Mouse (Mus musculus): ENCODE results near the gene Epn2. TPM values are rescaled to one million over a fixed set of nuclear protein-coding genes. Genes with fewer than 3 reads are reported as not detected.
A peak's percentile ranks its signal among the peaks of the same experiment; 100 is the strongest.

Gene Epn2
- polyA plus RNA-seq, 1 experiment from 2014 or later = 76.2 TPM

DNA sequence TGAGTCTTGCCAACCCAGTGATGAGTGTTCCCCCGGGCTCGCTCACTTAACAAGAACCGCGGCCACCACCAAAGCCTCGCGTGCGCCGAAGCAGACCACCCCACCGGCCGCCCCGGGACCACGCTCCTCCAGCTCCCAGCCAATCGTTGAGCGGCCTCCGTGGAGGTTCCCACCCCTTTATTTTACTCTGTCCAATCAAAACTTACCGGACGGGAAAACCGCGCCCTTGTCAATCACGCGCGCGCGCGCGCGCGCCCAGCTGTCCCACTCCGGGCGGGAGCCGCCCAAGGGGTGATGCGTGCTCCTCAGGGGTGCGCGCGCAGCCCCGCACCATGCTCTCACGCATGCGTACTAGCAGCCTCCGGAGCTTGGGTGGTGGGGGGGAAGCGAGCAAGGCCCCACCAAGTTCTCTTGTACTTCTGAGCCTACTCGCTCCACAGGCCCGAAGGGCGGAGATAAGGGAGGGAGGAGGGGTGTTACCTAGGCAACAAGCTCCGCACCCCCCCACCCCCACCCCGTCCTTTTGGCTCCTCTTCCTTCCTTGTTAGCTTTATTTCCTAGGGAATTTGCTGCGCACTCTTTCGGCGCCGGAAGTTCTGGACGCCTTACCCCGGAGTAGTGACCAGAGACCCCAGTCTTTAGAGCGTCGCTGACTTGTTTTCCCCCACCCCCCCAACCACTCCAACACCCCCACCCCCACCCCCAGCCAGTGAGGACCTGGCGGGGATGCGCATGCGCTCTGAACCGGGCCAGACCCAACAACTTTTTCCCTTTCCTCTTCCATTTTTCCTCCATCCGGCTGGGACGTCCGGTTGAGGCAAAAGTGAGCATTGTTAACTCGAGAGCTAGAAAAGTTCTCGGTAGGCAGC is 85.1 kb downstream of the Epn2 start, which contains the start of gene Mapk7:
Mapk7 (minus strand) TSS at position 278 of the 869 bp plus-strand sequence.
- peak; percentile 98 for ATAC-seq (replicated peaks)
- H3K9me3 ChIP-seq = no peaks in the 10 kb centered on the region
- WGBS = under 1% methylated on average over 62 of the region's 62 CpGs
- peak within 1 kb of the TSS; percentile 86 for H3K4me3 ChIP-seq
- H3K4me2 ChIP-seq = peak within 1 kb of the TSS; percentile 66
- peak within 1 kb of the TSS; percentile 89 for H3K27ac ChIP-seq
- peak within 1 kb of the TSS; percentile 67 for H3K9ac ChIP-seq
- H3K4me1 ChIP-seq = peaks cover 21% of the 10 kb centered on the region
- H3K27me3 ChIP-seq (replicated peaks) = no peaks in the 10 kb centered on the region
- H3K36me3 ChIP-seq (replicated peaks) = peaks cover 16% of the 10 kb centered on the region

DNA sequence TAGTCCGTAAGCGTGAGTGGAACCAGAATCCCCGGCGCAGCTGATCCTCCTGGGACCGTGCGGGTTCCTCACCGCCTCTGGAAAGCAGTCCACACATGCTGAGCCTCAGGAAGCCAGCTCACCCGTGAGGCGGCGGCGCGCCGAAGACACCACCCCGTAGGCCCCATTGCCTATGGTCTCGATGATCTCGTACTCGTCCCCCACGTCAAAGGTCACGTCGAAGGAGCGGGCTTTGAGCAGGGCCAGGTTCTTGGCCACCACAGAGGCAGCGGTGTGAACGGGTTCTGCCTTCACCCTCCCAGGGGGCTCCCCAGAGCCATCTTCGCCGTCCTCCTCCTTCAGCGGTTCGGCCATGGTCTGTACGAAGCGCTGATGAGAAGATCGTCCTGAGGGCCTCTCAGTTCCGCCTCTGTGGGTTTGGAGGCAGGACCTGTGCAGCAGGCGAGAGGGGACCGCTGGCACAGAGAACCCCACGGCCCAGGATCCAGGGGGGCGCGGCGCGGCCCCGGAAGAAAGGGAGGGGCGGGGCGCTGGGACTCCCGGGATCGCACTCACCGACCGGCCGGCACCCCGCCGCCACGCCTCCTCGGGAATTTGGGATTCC is 85.9 kb downstream of the Epn2 start:
- Histone ChIP-seq H3K4me2 (peak overlapping the region; percentile 66), H3K9ac (peak overlapping the region; percentile 67), H3K4me1 (peaks cover 27% of the 10 kb centered on the region), H3K36me3 (replicated peaks) (peaks cover 21% of the 10 kb centered on the region), H3K27ac (peak overlapping the region; percentile 89), H3K27me3 (replicated peaks) (no peaks in the 10 kb centered on the region), H3K4me3 (peak overlapping the region; percentile 86), H3K9me3 (no peaks in the 10 kb centered on the region)
- peak; percentile 74 for ATAC-seq (replicated peaks)
- WGBS = under 1% methylated on average over 43 of the region's 50 CpGs

DNA sequence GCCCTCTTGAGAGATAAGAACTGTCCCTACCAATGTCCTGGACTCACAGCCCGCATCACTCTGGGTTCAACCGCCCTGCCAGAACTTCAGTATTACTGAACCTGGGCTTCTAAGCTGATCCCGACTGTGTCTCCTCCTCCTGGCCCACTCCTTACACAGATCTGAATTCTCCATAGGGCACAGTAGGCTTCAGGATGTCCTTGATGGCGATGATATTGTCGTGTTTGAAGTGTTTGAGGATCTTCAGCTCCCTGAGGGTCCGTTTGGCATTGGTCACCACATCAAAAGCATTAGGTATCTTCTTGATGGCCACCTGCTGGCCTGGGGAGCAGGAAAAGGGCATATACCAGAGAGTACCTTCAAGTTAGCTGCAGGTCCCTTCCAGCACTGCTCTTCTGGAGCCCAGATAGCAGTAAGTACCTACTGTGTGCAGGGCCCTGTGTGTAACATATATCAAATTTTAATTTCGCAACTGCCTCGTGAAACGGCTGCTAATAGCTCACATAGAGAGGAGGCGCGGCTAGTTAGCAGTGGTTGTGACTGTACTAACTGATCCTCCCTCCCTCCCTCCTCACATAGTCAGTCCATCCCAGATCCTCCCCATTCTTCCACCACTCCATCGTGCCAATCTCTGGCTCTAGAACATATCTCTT is 86.6 kb downstream of the Epn2 start:
- ATAC-seq (replicated peaks) = no peak
- peak overlapping the region; percentile 66 for H3K4me2 ChIP-seq
- H3K4me3 ChIP-seq = peak overlapping the region; percentile 86
- H3K36me3 ChIP-seq (replicated peaks) = peaks cover 21% of the 10 kb centered on the region
- peak overlapping the region; percentile 67 for H3K9ac ChIP-seq
- no peaks in the 10 kb centered on the region for H3K27me3 ChIP-seq (replicated peaks)
- no peaks in the 10 kb centered on the region for H3K9me3 ChIP-seq
- peak overlapping the region; percentile 89 for H3K27ac ChIP-seq
- WGBS = 77% methylated on average over 12 of the region's 12 CpGs
- H3K4me1 ChIP-seq = peaks cover 27% of the 10 kb centered on the region

DNA sequence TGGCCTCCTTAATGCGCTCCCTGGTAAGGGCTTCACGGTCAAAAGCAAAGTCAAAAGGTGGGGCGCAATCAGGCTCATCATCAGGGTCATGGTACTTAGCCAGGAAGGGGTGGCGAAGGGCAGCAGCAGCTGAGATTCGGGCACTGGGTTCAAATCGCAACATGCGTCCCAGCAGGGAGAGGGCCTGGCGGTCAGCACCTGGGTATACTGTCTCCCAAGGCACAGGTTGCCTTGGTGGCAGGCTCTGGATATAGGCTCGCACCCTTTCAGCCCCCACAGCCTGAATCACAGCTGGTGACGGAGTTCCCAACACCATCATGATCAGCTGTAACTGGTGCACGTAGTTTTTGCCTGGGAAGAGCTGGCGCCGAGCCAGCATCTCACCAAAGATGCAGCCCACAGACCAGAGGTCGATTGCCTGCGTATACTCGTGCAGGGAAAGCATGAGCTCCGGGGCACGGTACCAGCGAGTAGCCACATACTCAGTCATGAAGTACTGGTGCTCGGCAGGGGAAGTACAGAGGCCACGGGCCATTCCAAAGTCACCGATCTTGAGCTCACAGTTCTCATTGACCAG is 88.5 kb downstream of the Epn2 start:
- peaks cover 21% of the 10 kb centered on the region for H3K36me3 ChIP-seq (replicated peaks)
- WGBS = 90% methylated on average over 22 of the region's 22 CpGs
- H3K4me3 ChIP-seq = no peak overlapping the region
- ATAC-seq (replicated peaks) = no peak
- no peak overlapping the region for H3K9ac ChIP-seq
- no peak overlapping the region for H3K4me2 ChIP-seq
- no peaks in the 10 kb centered on the region for H3K9me3 ChIP-seq
- no peaks in the 10 kb centered on the region for H3K27me3 ChIP-seq (replicated peaks)
- H3K4me1 ChIP-seq = peaks cover 34% of the 10 kb centered on the region
- no peak overlapping the region for H3K27ac ChIP-seq

DNA sequence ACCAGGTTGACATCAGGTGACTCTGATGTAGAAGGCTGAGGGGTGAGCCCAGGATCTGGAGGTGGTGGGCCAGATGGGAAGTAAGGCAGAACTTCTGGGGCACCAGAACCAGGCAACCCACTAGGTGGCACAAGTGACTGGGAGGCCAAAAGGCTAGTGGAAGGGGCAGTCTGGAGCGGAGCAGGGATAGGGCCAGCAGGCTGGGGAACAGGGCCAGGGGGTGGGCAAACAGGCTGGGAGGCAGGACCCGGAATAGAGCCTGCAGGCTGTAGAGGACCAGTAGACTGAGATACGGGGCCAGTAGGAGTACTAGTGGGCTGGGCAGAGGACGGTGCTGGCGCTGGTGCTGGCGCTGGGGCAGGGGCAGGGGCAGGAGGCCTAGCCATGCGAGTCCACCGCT is 89.6 kb downstream of the Epn2 start:
- WGBS = 97% methylated on average over 8 of the region's 8 CpGs
- Histone ChIP-seq H3K4me2 (no peak overlapping the region), H3K36me3 (replicated peaks) (peaks cover 21% of the 10 kb centered on the region)

DNA sequence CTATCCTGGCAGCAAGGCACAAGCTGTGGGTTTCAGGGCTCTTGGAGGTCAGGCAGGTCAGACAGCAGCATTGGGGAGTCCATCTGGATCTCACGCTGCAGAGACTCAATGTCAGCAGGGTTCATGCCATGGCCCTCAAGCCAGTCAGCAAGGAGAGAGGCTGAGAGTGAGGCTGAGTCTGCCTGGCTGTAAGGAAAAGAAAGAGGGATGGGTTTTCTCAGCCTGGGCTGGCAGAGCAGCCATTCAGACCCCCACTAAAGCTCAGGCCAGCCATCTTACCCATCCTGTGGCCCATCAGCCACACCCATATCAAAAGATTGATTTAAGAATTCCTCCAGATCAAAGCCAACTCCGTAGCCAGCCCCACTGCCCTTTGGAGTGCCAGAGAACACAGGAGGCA is 90.4 kb downstream of the Epn2 start:
- H3K4me1 ChIP-seq = peaks cover 47% of the 10 kb centered on the region
- H3K4me3 ChIP-seq = no peak overlapping the region
- no peak overlapping the region for H3K4me2 ChIP-seq
- no peak for ATAC-seq (replicated peaks)
- no peak overlapping the region for H3K9ac ChIP-seq
- no peaks in the 10 kb centered on the region for H3K9me3 ChIP-seq
- peaks cover 21% of the 10 kb centered on the region for H3K36me3 ChIP-seq (replicated peaks)
- 89% methylated on average over 2 of the region's 2 CpGs for WGBS
- H3K27ac ChIP-seq = no peak overlapping the region
- H3K27me3 ChIP-seq (replicated peaks) = no peaks in the 10 kb centered on the region

More for the DNA sequence above, 89.6 kb downstream of the Epn2 start:
- H3K27me3 ChIP-seq (replicated peaks) = no peaks in the 10 kb centered on the region
- no peak overlapping the region for H3K27ac ChIP-seq
- no peak for ATAC-seq (replicated peaks)
- no peaks in the 10 kb centered on the region for H3K9me3 ChIP-seq
- H3K4me1 ChIP-seq = peaks cover 43% of the 10 kb centered on the region
- no peak overlapping the region for H3K4me3 ChIP-seq
- no peak overlapping the region for H3K9ac ChIP-seq

DNA sequence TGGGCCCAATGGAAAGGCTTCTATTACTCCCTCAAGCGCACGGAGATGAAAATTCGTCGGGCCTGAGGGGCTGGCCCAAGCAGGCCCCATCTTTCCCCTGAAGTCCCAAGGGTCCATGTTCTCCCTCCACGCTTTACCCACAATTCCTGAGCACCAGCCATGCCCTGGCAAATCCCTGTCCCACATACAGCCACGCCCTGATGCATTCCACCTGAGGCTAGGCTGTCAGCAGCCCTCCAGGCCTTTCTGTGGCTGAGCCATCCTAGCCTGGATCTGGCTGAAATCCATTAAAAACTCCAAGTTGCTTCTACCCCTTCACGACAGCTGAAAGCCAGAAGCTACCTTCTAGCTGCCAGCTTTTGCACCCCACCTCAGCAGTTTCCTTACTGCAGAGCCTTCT is 91.6 kb downstream of the Epn2 start:
- no peak overlapping the region for H3K27ac ChIP-seq
- H3K4me2 ChIP-seq = no peak overlapping the region
- no peaks in the 10 kb centered on the region for H3K9me3 ChIP-seq
- no peaks in the 10 kb centered on the region for H3K27me3 ChIP-seq (replicated peaks)
- H3K4me1 ChIP-seq = peaks cover 43% of the 10 kb centered on the region
- H3K4me3 ChIP-seq = no peak overlapping the region
- no peak for ATAC-seq (replicated peaks)
- peaks cover 21% of the 10 kb centered on the region for H3K36me3 ChIP-seq (replicated peaks)
- H3K9ac ChIP-seq = no peak overlapping the region
- WGBS = 91% methylated on average over 7 of the region's 7 CpGs

DNA sequence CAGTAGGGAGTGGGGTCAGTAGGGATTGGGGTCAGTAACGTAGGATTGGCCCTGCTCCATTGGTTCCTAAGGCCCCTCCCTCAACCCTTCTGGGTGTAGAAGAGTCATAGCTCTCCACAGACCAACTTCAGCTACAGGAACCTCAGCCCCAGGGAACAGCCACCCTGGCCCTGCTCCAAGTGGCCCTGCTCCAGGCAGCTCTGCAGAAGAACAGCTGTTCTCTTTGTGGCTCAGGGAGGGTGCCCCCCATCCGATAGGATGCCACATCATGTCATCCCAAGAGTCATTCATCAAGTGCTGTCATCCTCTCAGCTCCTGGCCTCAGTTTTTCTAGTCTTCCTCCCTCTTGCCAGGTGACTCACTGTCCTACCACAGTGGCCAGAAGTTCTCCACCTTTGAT is 92.1 kb downstream of the Epn2 start:
- no peak for ATAC-seq (replicated peaks)
- H3K4me3 ChIP-seq = no peak overlapping the region
- no peak overlapping the region for H3K4me2 ChIP-seq
- 46% methylated on average over 2 of the region's 2 CpGs for WGBS
- H3K27ac ChIP-seq = no peak overlapping the region
- no peaks in the 10 kb centered on the region for H3K27me3 ChIP-seq (replicated peaks)
- no peak overlapping the region for H3K9ac ChIP-seq
- H3K9me3 ChIP-seq = no peaks in the 10 kb centered on the region
- H3K4me1 ChIP-seq = peaks cover 38% of the 10 kb centered on the region
- peaks cover 21% of the 10 kb centered on the region for H3K36me3 ChIP-seq (replicated peaks)

DNA sequence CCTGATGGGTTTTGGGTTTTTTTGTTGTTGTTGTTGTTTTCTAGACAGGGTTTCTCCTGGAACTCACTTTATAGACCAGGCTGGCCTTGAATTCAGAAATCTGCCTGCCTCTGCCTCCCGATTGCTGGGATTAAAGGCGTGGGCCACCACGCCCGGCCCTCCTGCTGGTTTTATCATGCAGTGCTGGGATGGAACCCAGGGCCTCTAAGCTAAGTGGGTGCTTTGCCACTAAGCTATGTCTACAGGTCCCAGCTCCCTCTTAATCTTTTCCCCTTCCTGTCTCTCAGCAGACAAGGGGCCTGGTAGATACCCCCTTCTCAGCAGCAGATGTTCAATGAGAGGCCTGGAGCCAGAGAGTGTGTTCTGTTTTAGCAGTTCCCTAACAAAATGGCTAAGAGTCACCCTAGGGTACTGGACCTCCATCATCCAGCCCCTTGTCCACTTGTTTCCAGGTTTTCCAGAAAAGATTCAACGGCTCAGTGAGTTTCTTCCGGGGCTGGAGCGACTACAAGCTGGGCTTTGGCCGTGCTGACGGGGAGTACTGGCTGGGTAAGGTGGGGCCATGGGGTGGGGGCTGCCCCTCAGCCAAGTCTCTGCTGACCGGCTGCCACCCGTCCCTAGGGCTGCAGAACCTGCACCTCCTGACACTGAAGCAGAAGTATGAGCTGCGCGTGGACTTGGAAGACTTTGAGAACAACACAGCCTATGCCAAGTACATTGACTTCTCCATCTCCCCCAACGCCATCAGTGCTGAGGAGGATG is 92.8 kb downstream of the Epn2 start:
- WGBS = 88% methylated on average over 14 of the region's 14 CpGs
- Histone ChIP-seq H3K4me1 (peaks cover 36% of the 10 kb centered on the region), H3K4me2 (no peak overlapping the region), H3K9ac (no peak overlapping the region), H3K27ac (0 out of 2 replicates have a peak overlapping the region, but pooled peaks have one; percentile 23), H3K4me3 (no peak overlapping the region), H3K36me3 (replicated peaks) (peaks cover 21% of the 10 kb centered on the region), H3K9me3 (no peaks in the 10 kb centered on the region), H3K27me3 (replicated peaks) (no peaks in the 10 kb centered on the region)
- no peak for ATAC-seq (replicated peaks)

DNA sequence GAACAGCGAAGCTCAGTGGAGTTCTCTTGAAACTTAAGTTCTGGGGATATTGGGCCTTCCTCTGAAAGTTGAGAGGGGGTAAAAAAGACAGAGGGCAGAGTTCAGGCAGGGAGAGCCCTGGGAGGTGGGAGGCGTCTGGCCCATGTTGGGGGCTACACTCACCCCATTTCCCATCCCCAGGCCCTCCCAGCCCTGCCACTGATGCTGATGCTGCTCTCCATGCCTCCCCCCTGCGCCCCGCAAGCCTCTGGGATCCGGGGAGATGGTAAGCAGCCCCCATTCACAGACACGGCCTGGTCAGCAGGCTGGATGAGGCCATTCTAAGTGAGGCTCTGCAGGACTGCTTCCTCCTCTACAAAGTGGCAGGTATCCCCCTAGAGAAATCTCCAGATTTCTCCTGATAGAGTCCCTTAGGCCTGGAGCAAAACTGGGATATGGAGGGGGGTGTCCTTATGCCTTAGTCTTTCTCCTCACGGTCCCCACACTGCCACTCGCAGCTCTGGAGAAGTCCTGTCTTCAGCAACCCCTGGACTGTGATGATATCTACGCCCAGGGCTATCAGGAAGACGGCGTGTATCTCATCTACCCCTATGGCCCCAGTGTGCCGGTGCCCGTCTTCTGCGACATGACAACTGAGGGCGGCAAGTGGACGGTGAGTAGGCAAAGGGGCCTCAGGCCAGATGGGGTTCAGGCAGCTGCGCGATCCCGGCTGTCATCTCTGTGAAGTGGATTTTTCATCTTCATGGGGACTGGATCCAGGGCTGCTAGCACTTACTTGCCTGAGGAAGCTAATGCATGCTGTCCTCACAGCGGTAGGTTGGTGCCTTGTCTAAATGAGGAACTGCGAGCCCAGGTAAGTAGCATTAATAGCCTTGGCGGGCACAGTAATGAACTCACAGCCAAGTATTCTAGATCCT is 93.7 kb downstream of the Epn2 start:
- Histone ChIP-seq H3K4me2 (peak overlapping the region; percentile 7; the same call in 1 of the 2 replicates), H3K36me3 (replicated peaks) (peaks cover 16% of the 10 kb centered on the region; the same call in 1 of the 2 replicates), H3K27me3 (replicated peaks) (no peaks in the 10 kb centered on the region), H3K4me1 (peaks cover 36% of the 10 kb centered on the region), H3K27ac (peak overlapping the region; percentile 74; the same call in 1 of the 2 replicates), H3K9ac (no peak overlapping the region; the same call in 1 of the 2 replicates), H3K9me3 (no peaks in the 10 kb centered on the region), H3K4me3 (no peak overlapping the region)
- ATAC-seq (replicated peaks) = no peak
- WGBS = 60% methylated on average over 22 of the region's 22 CpGs

Data from midbrain, embryonic 15.5 days (tissue).